Mouse (Mus musculus): ENCODE results near the gene Atad1.
"Not testable (repeated sequence)": the region's sequence is repeated elsewhere in the genome, so short reads cannot be mapped to it uniquely, and the experiment has no call there.

Gene Atad1

GRCm38 (mm10) chr19:32740641-32741345, 1.2 kb upstream of the Atad1 start:
- no peak for DNase-seq (ENCODE audit: low spot score)

- no peak for DNase-seq (ENCODE audit: low spot score)
Measured at GRCm38 (mm10) chr19:32737844-32738243, 1.7 kb downstream of the Atad1 start.

DNA sequence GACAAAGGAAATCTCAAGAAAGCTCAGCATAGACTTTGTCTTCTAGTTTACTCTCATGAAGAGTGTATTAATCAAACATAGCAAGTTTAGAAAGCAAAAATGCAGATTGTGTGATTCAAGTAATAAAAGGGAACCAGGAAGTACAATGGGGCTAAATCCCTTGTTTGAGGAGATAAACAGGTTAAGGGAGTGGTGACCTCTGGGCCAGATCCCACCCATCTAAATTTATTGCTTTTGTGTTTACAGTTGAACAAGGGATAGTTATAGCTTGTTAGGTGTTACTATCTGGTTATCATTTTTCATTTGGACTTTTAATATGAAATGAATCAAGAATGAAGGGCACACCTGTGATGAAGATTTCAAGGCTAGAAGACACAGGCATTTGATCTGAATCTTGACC, 6.7 kb downstream of the Atad1 start:
- no peak for DNase-seq (ENCODE audit: low spot score)

GRCm38 (mm10) chr19:32729785-32730184, 9.8 kb downstream of the Atad1 start:
- DNase-seq (ENCODE audit: low spot score), result no peak

DNA sequence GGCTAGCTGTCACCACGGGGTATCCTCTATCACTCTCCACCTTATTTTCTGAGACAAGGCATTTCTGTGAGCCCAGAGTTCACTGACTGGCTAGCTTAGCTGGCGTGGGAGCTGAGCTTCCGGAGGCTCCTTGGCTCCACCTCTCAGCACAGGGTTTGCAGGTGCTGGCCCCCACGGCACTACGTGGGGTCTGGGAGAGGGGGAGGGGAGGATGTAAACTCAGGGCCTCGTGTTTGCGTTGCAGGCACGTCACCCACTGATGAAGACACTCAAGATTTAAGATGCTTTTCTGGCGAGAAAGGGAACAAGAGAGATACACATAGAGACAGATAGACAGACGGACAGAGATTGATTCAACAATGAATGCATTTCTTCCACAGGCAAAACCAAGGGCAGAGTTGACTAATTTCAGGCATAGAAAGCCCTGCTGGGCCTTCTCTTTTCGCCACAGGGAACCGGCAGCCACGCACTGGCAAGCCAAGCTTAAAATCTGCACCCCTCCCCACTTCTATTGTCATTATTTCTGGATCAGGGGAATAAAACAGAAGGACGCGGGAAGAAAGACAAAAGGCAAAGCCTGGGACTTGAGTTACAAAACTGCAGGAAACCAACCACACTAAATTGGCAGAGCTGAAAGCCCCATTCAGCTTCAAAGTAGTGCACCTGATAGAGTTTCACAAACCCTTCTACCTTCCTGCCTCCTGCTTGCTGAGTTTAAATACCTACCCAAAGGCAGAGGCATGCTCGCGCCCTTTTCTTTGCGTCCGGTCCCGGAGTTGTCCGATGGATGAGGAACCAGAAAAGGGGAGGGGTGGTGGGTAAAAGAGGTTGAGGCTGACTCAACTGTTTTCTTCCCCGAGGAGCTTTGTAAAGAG, 12.9 kb downstream of the Atad1 start:
- no peak for DNase-seq (ENCODE audit: low spot score)

DNA sequence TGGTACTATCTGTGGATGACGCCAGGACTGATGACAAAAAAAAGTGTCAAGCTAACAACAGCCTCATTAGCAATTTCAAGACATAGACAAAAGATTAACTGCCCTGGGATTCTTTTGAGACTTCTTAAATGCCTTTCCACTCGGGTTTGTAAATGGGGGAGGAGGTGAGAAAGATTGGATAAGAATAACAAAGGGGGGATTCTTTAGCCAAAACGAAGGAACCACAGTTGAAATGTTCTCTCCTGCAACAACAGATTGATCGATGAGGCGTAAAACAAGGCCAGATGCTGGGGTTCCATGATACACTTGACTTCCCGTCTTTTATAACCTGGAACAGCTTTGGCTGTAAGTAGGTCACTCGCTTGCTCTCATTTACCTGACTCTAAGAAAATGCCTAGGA, 15.8 kb downstream of the Atad1 start:
- no peak for DNase-seq (ENCODE audit: low spot score)

GRCm38 (mm10) chr19:32720319-32720718, 19.3 kb downstream of the Atad1 start:
- DNase-seq (ENCODE audit: low spot score), result no peak

GRCm38 (mm10) chr19:32717590-32717989, 22.0 kb downstream of the Atad1 start:
- no peak for DNase-seq (ENCODE audit: low spot score)

GRCm38 (mm10) chr19:32715681-32716080, 23.9 kb downstream of the Atad1 start:
- DNase-seq (ENCODE audit: low spot score), result no peak

DNA sequence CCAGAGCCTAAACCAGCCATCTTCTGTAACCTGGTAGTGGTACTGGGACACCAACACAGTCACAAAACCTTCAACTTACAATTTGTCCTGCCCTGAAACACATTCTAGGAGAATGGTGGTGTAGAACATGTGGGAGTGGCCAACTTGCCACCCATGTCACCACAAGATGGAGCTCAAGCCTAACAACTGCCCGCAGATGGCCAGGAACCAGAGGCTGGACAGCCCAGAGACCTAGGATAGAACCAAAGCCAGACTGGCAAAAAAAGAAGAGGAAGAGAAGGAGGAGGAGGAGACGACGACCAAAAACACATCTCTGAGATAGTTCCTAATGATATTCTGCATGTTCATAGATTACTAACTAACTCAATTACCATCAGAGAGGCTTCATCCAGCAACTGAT, 24.4 kb downstream of the Atad1 start:
- DNase-seq (ENCODE audit: low spot score), result peak; percentile 38

- no peak for DNase-seq (ENCODE audit: low spot score)
Measured at GRCm38 (mm10) chr19:32713471-32713870, 26.1 kb downstream of the Atad1 start.

- DNase-seq (ENCODE audit: low spot score), result peak; percentile 78
Measured at GRCm38 (mm10) chr19:32712588-32713042, 27.0 kb downstream of the Atad1 start.

- DNase-seq (ENCODE audit: low spot score), result peak; percentile 84
Measured at GRCm38 (mm10) chr19:32711761-32712541, 27.6 kb downstream of the Atad1 start.

GRCm38 (mm10) chr19:32710288-32710687, 29.3 kb downstream of the Atad1 start:
- no peak for DNase-seq (ENCODE audit: low spot score)

GRCm38 (mm10) chr19:32708996-32709395, 30.6 kb downstream of the Atad1 start:
- DNase-seq (ENCODE audit: low spot score), result no peak

DNA sequence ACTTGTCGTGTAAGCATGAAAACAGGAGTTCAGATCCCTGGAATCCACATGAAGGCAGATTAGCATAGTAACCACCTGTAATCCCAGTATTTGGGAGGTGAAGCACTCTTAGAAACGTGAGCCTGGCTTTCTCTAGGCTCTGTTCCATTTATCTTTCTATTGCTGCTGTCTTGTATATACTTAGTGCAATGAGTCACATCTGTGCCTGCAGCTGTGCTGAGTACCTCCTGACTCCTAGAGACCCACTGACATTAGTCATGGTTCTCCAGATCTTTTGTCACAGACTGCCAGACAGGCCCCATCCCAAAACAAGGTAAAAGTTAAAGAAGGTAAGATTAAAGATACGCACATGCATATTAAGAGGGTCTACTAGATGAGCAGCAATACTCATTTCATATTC, 37.4 kb downstream of the Atad1 start:
- no peak for DNase-seq (ENCODE audit: low spot score)

GRCm38 (mm10) chr19:32696674-32697073, 42.9 kb downstream of the Atad1 start:
- no peak for DNase-seq (ENCODE audit: low spot score)

DNA sequence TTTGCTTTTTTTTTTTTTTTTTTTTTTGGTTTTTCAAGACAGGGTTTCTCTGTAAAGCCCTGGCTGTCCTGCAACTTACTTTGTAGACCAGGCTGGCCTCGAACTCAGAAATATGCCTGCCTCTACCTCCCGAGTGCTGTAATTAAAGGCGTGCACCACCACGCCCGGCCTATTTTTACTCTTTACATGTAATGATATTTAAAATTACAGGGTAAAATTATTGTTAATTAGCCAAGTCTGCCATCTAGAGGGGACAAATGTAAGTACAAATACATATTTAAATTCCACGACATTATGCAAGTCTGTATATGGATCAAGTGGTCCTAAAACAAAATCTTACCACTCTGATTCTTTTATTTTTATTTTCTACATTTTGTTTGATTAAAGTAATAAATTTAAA, 49.9 kb downstream of the Atad1 start:
- no peak for DNase-seq (ENCODE audit: low spot score)

- DNase-seq (ENCODE audit: low spot score), result not testable (repeated sequence)
Measured at GRCm38 (mm10) chr19:32688227-32688626, 51.4 kb downstream of the Atad1 start.

DNA sequence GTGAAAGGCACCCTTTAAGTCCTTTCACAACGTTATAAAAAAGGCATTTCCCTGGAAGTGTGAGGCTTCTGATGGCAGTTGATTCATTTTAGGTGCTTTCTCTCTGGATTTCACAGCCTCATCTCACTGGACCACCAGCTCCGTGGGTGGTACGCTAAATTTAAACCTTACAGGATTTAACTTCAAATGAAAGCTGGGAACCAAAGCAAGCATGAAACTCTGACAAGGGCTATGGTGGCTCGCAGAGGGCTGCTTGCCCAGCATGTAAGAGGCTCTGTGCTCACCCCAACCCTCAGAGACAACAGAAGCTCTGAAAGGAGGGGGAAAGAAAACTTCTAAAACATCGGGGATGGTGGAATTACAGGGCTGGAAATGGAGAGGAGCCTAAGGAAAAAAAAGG, 51.9 kb downstream of the Atad1 start:
- no peak for DNase-seq (ENCODE audit: low spot score)

DNA sequence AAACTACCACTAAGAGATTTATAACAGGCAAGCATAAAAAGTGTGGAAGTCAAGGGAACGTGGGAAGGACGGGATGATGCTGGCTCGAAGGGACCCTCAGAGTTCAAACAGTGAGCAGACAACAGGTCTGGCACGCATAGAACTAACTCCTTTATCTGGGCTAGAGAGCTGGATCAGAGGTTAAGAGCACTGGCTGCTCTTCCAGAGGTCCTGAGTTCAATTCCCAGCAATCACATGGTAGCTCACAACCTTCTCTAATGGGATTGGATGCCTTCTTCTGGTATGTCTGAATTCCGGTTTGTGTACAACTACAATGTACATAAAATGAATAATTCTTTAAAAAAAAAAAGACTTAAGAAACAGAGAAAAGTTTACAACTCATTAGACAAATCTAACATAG, 56.5 kb downstream of the Atad1 start:
- DNase-seq (ENCODE audit: low spot score), result no peak

- DNase-seq (ENCODE audit: low spot score), result no peak
Measured at GRCm38 (mm10) chr19:32680894-32681293, 58.7 kb downstream of the Atad1 start.

DNA sequence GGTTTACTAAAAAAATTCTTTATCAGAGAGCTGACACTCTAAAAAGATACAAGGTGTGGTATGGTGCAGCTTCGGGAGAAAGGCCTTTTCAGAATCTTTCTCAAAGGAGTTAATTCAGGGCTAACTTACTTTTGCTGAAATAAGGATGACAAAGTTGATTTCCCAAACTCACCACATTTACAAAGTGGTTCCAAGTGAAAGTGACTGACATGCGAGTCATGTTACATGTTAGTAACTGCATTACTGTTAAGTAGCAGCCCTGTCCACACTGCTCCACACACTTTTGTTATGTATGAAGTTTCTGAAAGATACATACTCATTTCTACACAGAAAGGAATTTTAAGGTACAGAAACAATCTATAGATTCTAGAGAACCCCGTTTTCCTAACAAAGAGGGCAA, 63.8 kb downstream of the Atad1 start:
- DNase-seq (ENCODE audit: low spot score), result no peak

All from spleen, adult 12 weeks (tissue).